Mouse (Mus musculus): ENCODE data around the gene Fam186b. TPM values are rescaled to one million over a fixed set of nuclear protein-coding genes. Genes with fewer than 3 reads are reported as not detected.
"Not testable (repeated sequence)": the region's sequence is repeated elsewhere in the genome, so short reads cannot be mapped to it uniquely, and the experiment has no call there.

Fam186b gene
- polyA plus RNA-seq, 1 experiment from 2014 or later, result 0.19 TPM

DNA sequence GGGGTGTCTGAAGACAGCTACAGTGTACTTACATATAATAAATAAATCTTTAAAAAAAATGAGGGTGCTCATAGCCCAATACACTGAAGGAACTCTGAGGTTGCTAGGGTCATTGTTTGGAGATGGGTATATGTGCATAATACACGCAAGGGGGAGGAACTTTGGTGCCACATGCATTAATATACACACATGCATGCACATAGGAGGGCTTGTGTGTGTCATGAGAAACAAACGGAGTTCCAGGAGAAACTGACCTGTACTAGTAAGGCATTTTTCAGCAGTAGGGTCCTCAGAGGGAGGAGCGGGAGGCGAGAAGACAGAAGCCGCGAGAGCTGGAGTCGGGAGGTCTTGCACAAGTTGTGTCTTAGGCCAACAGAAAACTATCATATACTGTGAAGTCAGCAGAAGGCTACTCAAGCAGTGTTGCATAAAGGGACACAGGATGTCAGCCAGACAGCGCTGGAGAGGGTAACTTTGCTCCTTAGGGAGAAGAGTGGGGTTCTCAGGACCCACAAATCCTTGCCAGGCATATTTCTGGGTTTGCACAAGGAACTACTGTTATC, 36.4 kb downstream of the Fam186b start:
- peak; percentile 27 for ATAC-seq (ENCODE audit: low FRiP score)
- Histone ChIP-seq H3K4me3 (ENCODE audit: low read depth, low read length) (no peak overlapping the region), H3K4me1 (ENCODE audit: control insufficient read depth, insufficient read depth, low read length) (peaks cover 4% of the 10 kb centered on the region; the same call in 1 of the 2 replicates), H3K9ac (ENCODE audit: low read length) (no peak overlapping the region), H3K9me3 (ENCODE audit: control insufficient read depth, low read length) (no peaks in the 10 kb centered on the region), H3K36me3 (ENCODE audit: control insufficient read depth, insufficient read depth, low read length) (no peaks in the 10 kb centered on the region), H3K4me2 (no peak overlapping the region; the same call in 1 of the 2 replicates), H3K27ac (ENCODE audit: low read depth, low read length) (no peak overlapping the region), H3K27me3 (ENCODE audit: control insufficient read depth, insufficient read depth, low read length) (no peaks in the 10 kb centered on the region)
- DNase-seq (ENCODE audit: low spot score, missing footprints), result no peak
- WGBS, result 68% methylated on average over 8 of the region's 8 CpGs

- no peak for ATAC-seq (ENCODE audit: low FRiP score)
- Histone ChIP-seq H3K27me3 (ENCODE audit: control insufficient read depth, insufficient read depth, low read length) (no peaks in the 10 kb centered on the region), H3K9ac (ENCODE audit: low read length) (no peak overlapping the region), H3K4me3 (ENCODE audit: low read depth, low read length) (no peak overlapping the region), H3K4me1 (ENCODE audit: control insufficient read depth, insufficient read depth, low read length) (peaks cover 7% of the 10 kb centered on the region), H3K9me3 (ENCODE audit: control insufficient read depth, low read length) (no peaks in the 10 kb centered on the region), H3K4me2 (no peak overlapping the region), H3K36me3 (ENCODE audit: control insufficient read depth, insufficient read depth, low read length) (no peaks in the 10 kb centered on the region), H3K27ac (ENCODE audit: low read depth, low read length) (no peak overlapping the region)
- no peak for DNase-seq (ENCODE audit: low spot score, missing footprints)
- WGBS, result 90% methylated on average over 6 of the region's 6 CpGs
Observed at GRCm38 (mm10) chr15:99255241-99255749, 40.4 kb downstream of the Fam186b start.

- 83% methylated on average over 2 of the region's 2 CpGs for WGBS
- no peak for DNase-seq (ENCODE audit: low spot score, missing footprints)
- Histone ChIP-seq H3K9me3 (ENCODE audit: control insufficient read depth, low read length) (no peaks in the 10 kb centered on the region), H3K9ac (ENCODE audit: low read length) (no peak overlapping the region), H3K4me1 (ENCODE audit: control insufficient read depth, insufficient read depth, low read length) (peaks cover 4% of the 10 kb centered on the region), H3K27me3 (ENCODE audit: control insufficient read depth, insufficient read depth, low read length) (no peaks in the 10 kb centered on the region), H3K4me2 (no peak overlapping the region), H3K27ac (ENCODE audit: low read depth, low read length) (no peak overlapping the region), H3K36me3 (ENCODE audit: control insufficient read depth, insufficient read depth, low read length) (no peaks in the 10 kb centered on the region), H3K4me3 (ENCODE audit: low read depth, low read length) (no peak overlapping the region)
- ATAC-seq (ENCODE audit: low FRiP score), result no peak
Observed at GRCm38 (mm10) chr15:99254477-99255005, 41.1 kb downstream of the Fam186b start.

GRCm38 (mm10) chr15:99253772-99254171, 41.9 kb downstream of the Fam186b start:
- no peak overlapping the region for H3K27ac ChIP-seq (ENCODE audit: low read depth, low read length)
- ATAC-seq (ENCODE audit: low FRiP score), result no peak
- no peaks in the 10 kb centered on the region for H3K9me3 ChIP-seq (ENCODE audit: control insufficient read depth, low read length)
- no peak for DNase-seq (ENCODE audit: low spot score, missing footprints)
- no peak overlapping the region for H3K4me2 ChIP-seq
- no peak overlapping the region for H3K9ac ChIP-seq (ENCODE audit: low read length)
- H3K27me3 ChIP-seq (ENCODE audit: control insufficient read depth, insufficient read depth, low read length), result no peaks in the 10 kb centered on the region
- peaks cover 3% of the 10 kb centered on the region for H3K4me1 ChIP-seq (ENCODE audit: control insufficient read depth, insufficient read depth, low read length)
- no peaks in the 10 kb centered on the region for H3K36me3 ChIP-seq (ENCODE audit: control insufficient read depth, insufficient read depth, low read length)
- H3K4me3 ChIP-seq (ENCODE audit: low read depth, low read length), result no peak overlapping the region
- 96% methylated on average over 6 of the region's 6 CpGs for WGBS

GRCm38 (mm10) chr15:99253175-99253479, 42.6 kb downstream of the Fam186b start:
- not testable (repeated sequence) for H3K9me3 ChIP-seq (ENCODE audit: control insufficient read depth, low read length); H3K4me3 ChIP-seq (ENCODE audit: low read depth, low read length); DNase-seq (ENCODE audit: low spot score, missing footprints); H3K27me3 ChIP-seq (ENCODE audit: control insufficient read depth, insufficient read depth, low read length); ATAC-seq (ENCODE audit: low FRiP score); H3K36me3 ChIP-seq (ENCODE audit: control insufficient read depth, insufficient read depth, low read length); H3K4me1 ChIP-seq (ENCODE audit: control insufficient read depth, insufficient read depth, low read length); H3K9ac ChIP-seq (ENCODE audit: low read length); H3K27ac ChIP-seq (ENCODE audit: low read depth, low read length)
- peak overlapping the region; percentile 73 for H3K4me2 ChIP-seq
- 45% methylated on average over 2 of the region's 2 CpGs for WGBS

- WGBS, result 5% methylated on average over 22 of the region's 22 CpGs
- peak overlapping the region; percentile 81 for H3K9ac ChIP-seq (ENCODE audit: low read length)
- ATAC-seq (ENCODE audit: low FRiP score) (peak; percentile 47; the same call in 1 of the 2 replicates), DNase-seq (ENCODE audit: low spot score, missing footprints) (no peak)
- H3K4me1 ChIP-seq (ENCODE audit: control insufficient read depth, insufficient read depth, low read length), result peaks cover 3% of the 10 kb centered on the region
- H3K4me3 ChIP-seq (ENCODE audit: low read depth, low read length), result peak overlapping the region; percentile 71
- H3K27ac ChIP-seq (ENCODE audit: low read depth, low read length), result peak overlapping the region; percentile 85
- H3K4me2 ChIP-seq, result peak overlapping the region; percentile 73
- H3K36me3 ChIP-seq (ENCODE audit: control insufficient read depth, insufficient read depth, low read length), result peaks cover 6% of the 10 kb centered on the region; the same call in 1 of the 2 replicates
- no peaks in the 10 kb centered on the region for H3K27me3 ChIP-seq (ENCODE audit: control insufficient read depth, insufficient read depth, low read length)
- no peaks in the 10 kb centered on the region for H3K9me3 ChIP-seq (ENCODE audit: control insufficient read depth, low read length)
Observed at GRCm38 (mm10) chr15:99252381-99253174, 43.1 kb downstream of the Fam186b start.

DNA sequence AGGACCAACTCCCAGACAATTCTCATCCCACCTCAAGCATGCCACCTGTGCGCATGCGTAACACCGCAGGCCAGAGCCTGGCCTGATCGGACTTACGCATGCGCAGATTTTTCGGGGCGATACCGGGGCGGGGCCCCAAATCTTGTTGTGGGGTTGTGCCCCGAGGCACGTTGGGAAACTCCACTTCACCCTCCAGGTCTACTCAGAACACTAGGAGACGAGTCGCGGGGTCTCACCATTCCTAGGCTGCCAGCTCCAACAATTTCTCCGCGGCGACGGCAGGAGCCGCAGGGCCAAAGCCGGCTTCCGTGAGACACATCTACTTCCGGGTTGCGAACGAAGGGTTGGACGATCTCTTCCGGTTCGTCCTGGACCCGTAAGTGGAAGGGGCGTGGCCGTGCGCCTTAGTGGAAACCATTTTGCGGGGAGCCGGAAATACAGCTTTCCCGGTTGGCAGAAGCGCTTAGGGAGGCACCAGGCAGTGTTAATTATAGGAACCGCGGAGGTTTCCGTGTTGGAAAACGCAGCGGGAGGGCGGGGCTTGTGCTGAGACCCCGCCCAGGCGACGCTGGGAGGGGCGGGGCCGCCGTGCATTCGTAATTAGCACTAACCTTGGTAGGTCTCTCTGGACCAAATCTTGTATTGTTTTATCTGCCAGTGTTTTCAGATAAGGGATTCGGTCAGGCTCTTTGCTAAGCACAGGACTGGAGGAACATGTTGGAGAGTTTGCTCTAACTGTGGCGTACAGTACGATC, 43.9 kb downstream of the Fam186b start, which contains the start of gene Mcrs1:
Gene Mcrs1, minus strand, starts transcription at position 336 of the 755 bp plus-strand sequence.
- WGBS, result under 1% methylated on average over 52 of the region's 52 CpGs
- Histone ChIP-seq H3K36me3 (ENCODE audit: control insufficient read depth, insufficient read depth, low read length) (peaks cover 6% of the 10 kb centered on the region; the same call in 1 of the 2 replicates), H3K27ac (ENCODE audit: low read depth, low read length) (peak within 1 kb of the TSS; percentile 85), H3K9ac (ENCODE audit: low read length) (peak within 1 kb of the TSS; percentile 81), H3K9me3 (ENCODE audit: control insufficient read depth, low read length) (no peaks in the 10 kb centered on the region), H3K4me3 (ENCODE audit: low read depth, low read length) (peak within 1 kb of the TSS; percentile 71), H3K27me3 (ENCODE audit: control insufficient read depth, insufficient read depth, low read length) (no peaks in the 10 kb centered on the region), H3K4me1 (ENCODE audit: control insufficient read depth, insufficient read depth, low read length) (peaks cover 3% of the 10 kb centered on the region), H3K4me2 (peak within 1 kb of the TSS; percentile 73)
- ATAC-seq (ENCODE audit: low FRiP score), result peak; percentile 93
- DNase-seq (ENCODE audit: low spot score, missing footprints), result peak; percentile 99

DNA sequence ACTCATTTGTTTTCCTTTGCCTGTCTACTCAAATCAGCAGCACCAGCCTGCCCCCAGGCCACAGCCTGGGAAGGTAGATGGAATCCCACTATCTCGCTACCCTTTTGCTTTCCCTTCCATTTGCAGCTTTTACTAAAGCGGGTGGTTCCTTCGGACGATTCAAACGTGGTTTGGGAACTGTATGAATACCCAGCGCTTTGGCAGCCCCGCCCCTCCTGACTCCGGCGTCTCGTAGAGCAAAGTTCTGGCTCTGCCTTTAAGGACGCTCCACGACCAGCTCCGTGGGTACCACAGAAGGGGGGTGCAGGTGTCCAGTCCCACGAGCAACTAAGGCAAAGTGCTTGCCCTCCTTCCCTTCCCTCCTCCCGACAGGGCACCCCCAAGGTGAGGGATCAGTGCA, 44.6 kb downstream of the Fam186b start:
- H3K4me3 ChIP-seq (ENCODE audit: low read depth, low read length), result peak overlapping the region; percentile 71
- H3K9me3 ChIP-seq (ENCODE audit: control insufficient read depth, low read length); H3K36me3 ChIP-seq (ENCODE audit: control insufficient read depth, insufficient read depth, low read length); DNase-seq (ENCODE audit: low spot score, missing footprints); H3K4me1 ChIP-seq (ENCODE audit: control insufficient read depth, insufficient read depth, low read length); H3K27me3 ChIP-seq (ENCODE audit: control insufficient read depth, insufficient read depth, low read length); H3K27ac ChIP-seq (ENCODE audit: low read depth, low read length); ATAC-seq (ENCODE audit: low FRiP score): not testable (repeated sequence)
- peak overlapping the region; percentile 54 for H3K9ac ChIP-seq (ENCODE audit: low read length)
- peak overlapping the region; percentile 44 for H3K4me2 ChIP-seq
- WGBS, result 1% methylated on average over 14 of the region's 15 CpGs

Data from midbrain, embryonic 11.5 days (tissue).